Mouse (Mus musculus) liver (tissue): ENCODE results near the gene Sorl1.
A peak's percentile ranks its signal among the peaks of the same experiment; 100 is the strongest.

Source experiments
- DNase-seq: peaks from one replicate; pipeline ENCODE4 v3.0.0-alpha.2; 2020; ENCODE audit warnings: mixed read lengths

Gene Sorl1

GRCm38 (mm10) chr9:41992841-41993240 lies 131.3 kb downstream of the Sorl1 start:
- no peak for DNase-seq

GRCm38 (mm10) chr9:41985636-41986035 lies 138.5 kb downstream of the Sorl1 start:
- DNase-seq = no peak

- DNase-seq = no peak
Measured at GRCm38 (mm10) chr9:41985052-41985451, 139.0 kb downstream of the Sorl1 start.

GRCm38 (mm10) chr9:41984306-41984705 lies 139.8 kb downstream of the Sorl1 start:
- DNase-seq = no peak

GRCm38 (mm10) chr9:41983286-41983685 lies 140.8 kb downstream of the Sorl1 start:
- DNase-seq = no peak

- no peak for DNase-seq
Measured at GRCm38 (mm10) chr9:41982760-41983159, 141.3 kb downstream of the Sorl1 start.

GRCm38 (mm10) chr9:41982023-41982422 lies 142.1 kb downstream of the Sorl1 start:
- no peak for DNase-seq

- DNase-seq = no peak
Measured at GRCm38 (mm10) chr9:41981306-41981705, 142.8 kb downstream of the Sorl1 start.

- DNase-seq = no peak
Measured at GRCm38 (mm10) chr9:41980796-41981195, 143.3 kb downstream of the Sorl1 start.

- no peak for DNase-seq
Measured at GRCm38 (mm10) chr9:41978366-41978765, 145.7 kb downstream of the Sorl1 start.

- DNase-seq = no peak
Measured at GRCm38 (mm10) chr9:41975968-41976367, 148.1 kb downstream of the Sorl1 start.

- DNase-seq = no peak
Measured at GRCm38 (mm10) chr9:41974661-41975060, 149.4 kb downstream of the Sorl1 start.

GRCm38 (mm10) chr9:41973775-41974657 lies 150.1 kb downstream of the Sorl1 start:
- peak; percentile 43 for DNase-seq

- no peak for DNase-seq
Measured at GRCm38 (mm10) chr9:41969961-41970360, 154.1 kb downstream of the Sorl1 start.

GRCm38 (mm10) chr9:41968673-41969460 lies 155.2 kb downstream of the Sorl1 start:
- DNase-seq = no peak

GRCm38 (mm10) chr9:41961274-41961673 lies 162.8 kb downstream of the Sorl1 start:
- no peak for DNase-seq

- DNase-seq = no peak
Measured at GRCm38 (mm10) chr9:41958282-41958681, 165.8 kb downstream of the Sorl1 start.

GRCm38 (mm10) chr9:41953486-41953885 lies 170.6 kb downstream of the Sorl1 start:
- peak; percentile 25 for DNase-seq

- no peak for DNase-seq
Measured at GRCm38 (mm10) chr9:41952650-41953204, 171.4 kb downstream of the Sorl1 start.

GRCm38 (mm10) chr9:41951472-41952129 lies 172.5 kb downstream of the Sorl1 start:
- peak; percentile 38 for DNase-seq

GRCm38 (mm10) chr9:41950991-41951451 lies 173.1 kb downstream of the Sorl1 start:
- DNase-seq = peak; percentile 74

GRCm38 (mm10) chr9:41950109-41950990 lies 173.7 kb downstream of the Sorl1 start:
- DNase-seq = peak; percentile 70
